Mouse (Mus musculus) ES-E14 (cell line): ENCODE results near the gene Stc2.

Experiments used
- CHD2 ChIP-seq: IDR thresholded peaks from 2 replicates; pipeline ENCODE4 v1.6.1; 2014; ENCODE audit warnings: mild to moderate bottlenecking, low read depth, low read length, inconsistent platforms
- HCFC1 ChIP-seq: IDR thresholded peaks from 2 replicates; pipeline ENCODE4 v1.6.1; 2012; ENCODE audit warnings: low read length, inconsistent platforms, borderline replicate concordance; ENCODE audit not compliant: insufficient read depth
- MAFK ChIP-seq: IDR thresholded peaks from 2 replicates; pipeline ENCODE4 v1.6.1; 2014; ENCODE audit warnings: mild to moderate bottlenecking, low read depth, low read length, inconsistent platforms; ENCODE audit not compliant: insufficient read depth
- ZC3H11A ChIP-seq: IDR thresholded peaks from 2 replicates; pipeline ENCODE4 v1.6.1; 2012; ENCODE audit warnings: low read depth, mild to moderate bottlenecking, inconsistent platforms, low read length, borderline replicate concordance
- ZNF384 ChIP-seq: IDR thresholded peaks from 2 replicates; pipeline ENCODE4 v1.6.1; 2012; ENCODE audit warnings: low read depth, low read length, inconsistent platforms

DNA sequence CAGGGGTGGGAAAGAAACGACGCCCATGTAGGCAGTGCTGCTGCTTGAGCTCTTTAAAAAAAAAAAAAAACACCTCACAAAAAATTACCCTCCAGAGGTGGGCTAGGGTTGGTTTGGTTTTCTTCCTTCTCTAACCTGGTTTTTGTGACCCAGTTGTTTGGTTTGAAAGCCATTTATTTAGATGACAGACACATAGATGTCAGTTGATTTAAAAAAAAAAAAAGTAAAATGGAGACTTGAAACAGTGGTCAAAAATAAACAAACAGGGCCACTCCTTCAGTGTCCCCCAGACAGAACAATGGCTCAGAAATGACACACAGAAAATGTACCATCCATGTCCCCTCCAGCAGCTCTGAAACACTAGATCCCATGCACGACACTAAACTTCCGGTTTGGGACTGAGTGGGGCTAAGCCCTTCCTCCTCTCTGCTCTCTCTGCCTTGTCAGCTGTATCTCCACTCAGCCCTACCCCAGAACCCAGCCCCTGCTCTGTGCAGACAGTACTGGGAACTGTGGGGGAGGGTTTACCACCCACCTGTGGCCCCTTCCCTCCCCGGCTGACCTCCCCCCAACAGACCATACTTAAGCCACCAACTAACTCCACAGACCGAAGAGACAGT is 10.5 kb downstream of the Stc2 start:
- TF ChIP-seq CHD2 (no peak), ZC3H11A (no peak), ZNF384 (no peak), MAFK (no peak), HCFC1 (no peak)
